Mouse (Mus musculus) liver, postnatal 0 days (tissue): ENCODE results near the gene Mknk1. TPM values are rescaled to one million over a fixed set of nuclear protein-coding genes. Genes with fewer than 3 reads are reported as not detected.

Source experiments
- ATAC-seq: fragments of 200-750 bp; cut with Nextera tagmentation; 2 replicates; pipeline ENCODE4 v1.8.0; 2017; ENCODE audit warnings: mild to moderate bottlenecking, moderate library complexity
- DNase-seq: peaks from one replicate; pipeline ENCODE4 v3.0.0-alpha.2; 2016
- H3K27ac ChIP-seq: fragments of 300-500 bp; sonication (generic); 2 replicates; pipeline ENCODE4 v1.5.1; 2014; ENCODE audit warnings: antibody characterized with exemption, moderate library complexity, mild to moderate bottlenecking, low read depth
- H3K27me3 ChIP-seq: fragments of 300-500 bp; sonication (generic); 2 replicates; pipeline ENCODE4 v1.6.1; 2014; ENCODE audit warnings: low read length, control low read depth, mixed read lengths; ENCODE audit not compliant: insufficient read depth
- H3K36me3 ChIP-seq: fragments of 300-500 bp; sonication (generic); replicated peaks from 2 replicates; pipeline ENCODE4 v1.6.1; 2014; ENCODE audit warnings: mild to moderate bottlenecking, control low read depth, low read length, moderate library complexity, mixed read lengths; ENCODE audit not compliant: insufficient read depth
- H3K4me1 ChIP-seq: fragments of 300-500 bp; sonication (generic); 2 replicates; pipeline ENCODE4 v1.6.1; 2014; ENCODE audit warnings: antibody characterized with exemption, mild to moderate bottlenecking, control low read depth; ENCODE audit not compliant: insufficient read depth
- H3K4me2 ChIP-seq: fragments of 300-500 bp; sonication (generic); 2 replicates; pipeline ENCODE4 v1.6.1; 2014; ENCODE audit warnings: low read depth, mild to moderate bottlenecking, low read length, moderate library complexity, mixed read lengths
- H3K4me3 ChIP-seq: fragments of 300-500 bp; sonication (generic); 2 replicates; pipeline ENCODE4 v1.5.1; 2014; ENCODE audit warnings: low read depth, low read length
- H3K9ac ChIP-seq: fragments of 300-500 bp; sonication (generic); replicated peaks from 2 replicates; pipeline ENCODE4 v1.6.1; 2014; ENCODE audit warnings: mild to moderate bottlenecking, moderate library complexity
- H3K9me3 ChIP-seq: fragments of 300-500 bp; sonication (generic); 2 replicates; pipeline ENCODE4 v1.6.1; 2016; ENCODE audit warnings: mild to moderate bottlenecking, control low read depth, low read length, mixed read lengths
- CTCF ChIP-seq: sonication (generic); IDR thresholded peaks from 2 replicates; pipeline ENCODE4 v1.5.1; 2016; ENCODE audit warnings: antibody characterized with exemption, low read depth
- EP300 ChIP-seq: IDR thresholded peaks from 2 replicates; pipeline ENCODE4 v1.6.1; 2016; ENCODE audit warnings: antibody characterized with exemption, low read depth, mild to moderate bottlenecking
- WGBS: fragments of 180-500 bp; shearing (Covaris S2); extraction: QIAGEN DNeasy Blood & Tissue Kit; methylation state at CpG from one replicate; pipeline ENCODE4 v1.1.7; 2014; ENCODE audit not compliant: insufficient replicate concordance; 5-methylcytosine and 5-hydroxymethylcytosine counted together
- polyA plus RNA-seq: library from polyadenylated mRNA; unstranded; fragments of >200 nt; fragmentation: Nextera tagmentation; extraction: Ambion mirVana; gene quantifications from 2 replicates; pipeline ENCODE4 v1.2.1, GENCODE M21; 2015

Gene Mknk1
- polyA plus RNA-seq, 1 experiment from 2014 or later: 37.0 TPM

DNA sequence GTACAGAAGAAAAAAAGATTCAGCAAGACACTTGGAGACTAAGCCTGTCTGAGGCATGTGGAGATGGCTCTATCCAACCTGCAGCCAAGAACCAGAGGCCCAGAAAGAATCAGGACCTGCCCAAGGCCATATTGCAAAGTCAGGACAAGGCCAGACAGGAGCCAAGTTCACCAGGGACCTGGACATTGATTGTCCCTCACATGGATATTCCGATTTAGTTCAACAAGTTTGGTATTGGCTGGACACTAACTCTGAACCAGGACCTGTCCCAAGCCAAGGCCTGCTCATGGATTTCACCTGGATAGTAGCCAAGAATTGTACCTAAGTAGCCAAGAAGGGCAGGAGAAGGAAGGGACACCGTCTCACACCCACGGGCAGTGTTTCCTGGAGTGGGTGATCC is 67.8 kb downstream of the Mknk1 start:
- peaks cover 27% of the 10 kb centered on the region for H3K27me3 ChIP-seq
- ATAC-seq (no peak), DNase-seq (no peak)
- H3K4me2 ChIP-seq: no peak overlapping the region
- no peaks in the 10 kb centered on the region for H3K36me3 ChIP-seq
- TF ChIP-seq EP300 (no peak), CTCF (no peak)
- no peak overlapping the region for H3K27ac ChIP-seq
- H3K4me3 ChIP-seq: no peak overlapping the region
- 78% methylated on average over 3 of the region's 3 CpGs for WGBS
- H3K9ac ChIP-seq: no peak overlapping the region
- H3K9me3 ChIP-seq: no peaks in the 10 kb centered on the region
- no peaks in the 10 kb centered on the region for H3K4me1 ChIP-seq

DNA sequence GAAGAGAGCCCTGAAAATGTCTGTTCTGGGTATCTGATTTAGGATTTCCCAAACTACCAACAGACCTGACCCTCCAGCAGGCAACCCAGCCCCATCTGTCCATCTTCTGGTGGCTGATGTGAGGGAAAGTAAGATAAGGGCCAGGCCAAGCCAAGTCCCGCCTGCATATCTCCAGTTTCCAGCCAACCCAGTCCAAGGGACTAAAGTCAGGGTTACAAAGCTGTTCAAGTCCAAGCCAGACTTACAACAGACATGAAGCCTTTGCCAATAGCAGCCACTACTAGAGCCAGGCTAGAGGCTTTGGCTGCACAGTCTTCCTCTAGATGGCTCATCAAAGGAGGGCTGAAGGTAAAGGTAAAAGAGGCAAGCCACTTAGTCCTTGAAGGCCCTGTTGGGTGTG is 69.0 kb downstream of the Mknk1 start:
- no peak overlapping the region for H3K27ac ChIP-seq
- H3K36me3 ChIP-seq: no peaks in the 10 kb centered on the region
- H3K27me3 ChIP-seq: peaks cover 21% of the 10 kb centered on the region
- no peaks in the 10 kb centered on the region for H3K4me1 ChIP-seq
- DNase-seq (no peak), ATAC-seq (no peak)
- no peak overlapping the region for H3K9ac ChIP-seq
- 27% methylated on average over 1 of the region's 1 CpGs for WGBS
- no peak for TF ChIP-seq CTCF
- no peak for TF ChIP-seq EP300
- no peaks in the 10 kb centered on the region for H3K9me3 ChIP-seq
- H3K4me2 ChIP-seq: no peak overlapping the region
- no peak overlapping the region for H3K4me3 ChIP-seq

DNA sequence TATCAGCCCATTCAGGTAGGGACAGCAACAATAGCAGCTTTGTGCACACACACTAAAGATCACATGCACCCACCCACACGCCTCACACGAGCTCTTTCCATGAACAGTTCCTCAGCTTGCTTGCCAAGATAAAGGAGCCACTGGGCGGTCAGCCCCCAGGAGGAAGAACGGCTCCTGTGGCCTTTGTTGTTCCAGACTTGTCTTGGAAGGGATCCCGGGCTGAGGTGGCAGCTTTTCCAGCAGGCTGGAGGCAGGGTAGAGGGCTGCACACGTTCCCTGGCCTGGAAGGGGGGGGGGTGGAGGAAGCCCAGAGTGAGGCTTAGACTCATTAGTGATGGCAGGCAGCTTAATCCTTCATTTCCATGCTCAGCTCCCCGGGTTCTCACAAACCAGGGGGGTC is 69.6 kb downstream of the Mknk1 start:
- H3K4me3 ChIP-seq: no peak overlapping the region
- TF ChIP-seq CTCF: no peak
- TF ChIP-seq EP300: no peak
- H3K27ac ChIP-seq: no peak overlapping the region
- no peak overlapping the region for H3K4me2 ChIP-seq
- H3K9ac ChIP-seq: no peak overlapping the region
- H3K4me1 ChIP-seq: no peaks in the 10 kb centered on the region
- H3K36me3 ChIP-seq: no peaks in the 10 kb centered on the region
- no peaks in the 10 kb centered on the region for H3K9me3 ChIP-seq
- 24% methylated on average over 7 of the region's 7 CpGs for WGBS
- peaks cover 18% of the 10 kb centered on the region for H3K27me3 ChIP-seq
- no peak for ATAC-seq
- DNase-seq: no peak

DNA sequence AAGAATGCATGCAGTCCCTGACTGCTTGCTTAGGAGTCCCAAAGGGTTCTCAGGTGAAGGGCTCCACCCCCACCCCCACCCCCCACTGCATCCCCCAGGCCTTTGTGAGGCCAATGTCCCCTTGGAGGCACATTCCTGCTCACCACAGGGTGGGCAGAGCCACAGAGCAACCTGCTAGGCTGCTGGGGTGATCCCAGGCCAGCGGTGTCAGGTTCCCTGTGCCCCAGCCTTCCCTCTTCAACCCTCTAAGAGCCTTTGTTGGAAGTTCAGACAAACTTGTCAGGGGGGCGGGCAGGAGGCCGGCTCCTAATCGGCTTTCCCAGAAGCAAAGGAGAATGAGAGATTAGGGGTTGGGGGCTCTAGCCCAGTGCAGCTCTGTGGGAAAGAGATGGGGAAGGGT is 72.6 kb downstream of the Mknk1 start:
- Histone ChIP-seq H3K4me1 (no peaks in the 10 kb centered on the region), H3K4me2 (no peak overlapping the region), H3K9me3 (no peaks in the 10 kb centered on the region), H3K4me3 (no peak overlapping the region), H3K36me3 (no peaks in the 10 kb centered on the region), H3K9ac (no peak overlapping the region), H3K27ac (no peak overlapping the region), H3K27me3 (peaks cover 6% of the 10 kb centered on the region; the same call in 1 of the 2 replicates)
- no peak for TF ChIP-seq CTCF
- no peak for TF ChIP-seq EP300
- 30% methylated on average over 4 of the region's 4 CpGs for WGBS
- ATAC-seq: no peak
- no peak for DNase-seq

DNA sequence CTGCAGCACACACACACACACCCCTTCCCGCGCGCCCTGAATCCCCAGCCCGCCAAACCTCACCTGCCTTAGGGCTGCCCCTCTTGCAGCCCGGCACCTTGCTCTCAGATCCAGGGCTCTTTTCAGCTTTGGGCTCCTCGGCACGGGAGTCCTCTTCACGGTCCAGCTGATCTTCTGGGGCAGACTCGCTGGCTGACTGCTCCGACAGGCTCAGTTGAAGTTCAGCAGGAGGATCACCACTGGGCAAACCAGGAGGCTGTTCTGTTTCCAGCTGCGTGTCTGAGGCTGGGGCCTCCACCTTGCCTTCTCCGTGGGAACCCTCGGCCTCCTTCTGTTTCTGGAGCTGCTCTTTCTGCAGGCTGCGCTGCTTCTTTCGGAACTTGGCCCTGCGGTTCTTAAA is 80.9 kb downstream of the Mknk1 start:
- H3K36me3 ChIP-seq: no peaks in the 10 kb centered on the region
- no peaks in the 10 kb centered on the region for H3K4me1 ChIP-seq
- ATAC-seq (no peak), DNase-seq (no peak)
- H3K9me3 ChIP-seq: no peaks in the 10 kb centered on the region
- H3K27ac ChIP-seq: no peak overlapping the region
- TF ChIP-seq CTCF (no peak), EP300 (no peak)
- no peak overlapping the region for H3K9ac ChIP-seq
- peaks cover 11% of the 10 kb centered on the region; the same call in 1 of the 2 replicates for H3K27me3 ChIP-seq
- 79% methylated on average over 16 of the region's 16 CpGs for WGBS
- H3K4me2 ChIP-seq: no peak overlapping the region
- no peak overlapping the region for H3K4me3 ChIP-seq

DNA sequence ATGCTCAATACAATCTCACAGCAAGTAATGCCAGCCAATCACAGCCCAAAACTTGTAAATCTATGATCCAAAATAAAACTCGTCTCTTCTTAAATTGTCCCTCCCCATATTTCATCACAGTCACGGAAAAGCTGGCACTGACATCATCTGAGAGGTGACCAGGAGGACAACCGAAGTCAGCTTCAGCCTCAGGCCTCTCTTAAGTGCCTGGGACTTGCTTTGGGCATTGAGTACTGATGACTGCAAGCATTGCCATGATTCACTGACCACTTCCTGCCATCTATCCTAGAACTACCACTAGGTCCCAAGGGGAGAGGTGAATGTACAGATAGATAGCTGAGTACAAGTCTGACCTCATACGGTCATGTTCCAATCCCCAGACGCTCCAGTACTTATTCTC is 83.7 kb downstream of the Mknk1 start:
- H3K4me2 ChIP-seq: no peak overlapping the region
- no peaks in the 10 kb centered on the region for H3K9me3 ChIP-seq
- H3K4me3 ChIP-seq: no peak overlapping the region
- H3K36me3 ChIP-seq: no peaks in the 10 kb centered on the region
- no peak for DNase-seq
- peaks cover 15% of the 10 kb centered on the region; the same call in 1 of the 2 replicates for H3K27me3 ChIP-seq
- H3K9ac ChIP-seq: no peak overlapping the region
- H3K27ac ChIP-seq: no peak overlapping the region
- no peak for ATAC-seq
- H3K4me1 ChIP-seq: no peaks in the 10 kb centered on the region
- TF ChIP-seq CTCF (no peak), EP300 (no peak)
- WGBS: 73% methylated on average over 5 of the region's 5 CpGs
